Mouse (Mus musculus): ENCODE data around the gene Adamts12.

- TF ChIP-seq EP300 (IDR thresholded peaks at IDR 0.05; ENCODE audit: low read depth) (no peak), CTCF (IDR thresholded peaks at IDR 0.05; ENCODE audit: low read depth) (no peak)
Observed at GRCm38 (mm10) chr15:11179751-11180169, 115.2 kb downstream of the Adamts12 start.

Data from liver, postnatal 0 days (tissue).